In the genomic region with DNA sequence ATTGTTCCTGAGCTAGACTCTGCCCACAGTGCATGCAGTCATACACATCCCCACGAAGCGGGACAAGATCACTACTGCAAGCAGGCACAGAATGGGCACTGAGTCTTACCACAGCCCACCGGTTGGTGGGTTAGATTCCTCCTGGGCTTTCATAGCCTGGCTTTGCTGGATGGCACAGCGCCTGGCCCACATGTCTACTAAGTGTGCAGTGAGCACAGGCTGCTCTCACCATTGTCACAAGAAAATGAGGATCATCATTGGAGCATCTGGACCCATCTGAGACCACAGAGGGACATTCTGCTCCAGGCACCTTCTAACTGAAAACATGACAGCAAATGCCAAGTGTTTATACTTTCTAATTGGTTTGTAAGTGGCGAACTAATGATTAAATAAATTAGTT, we compare ENCODE assay signal across 25 mouse cellular contexts.
A peak's percentile ranks its signal among the peaks of the same experiment; 100 is the strongest.
DNase-seq lines count a peak whose midpoint lies in the region; ATAC-seq and TF ChIP-seq lines count a peak whose summit lies in the region.
"Had no signal": no experiment of that assay in that cellular context is flagged by ENCODE, and none has a peak within 500 bp of the region (broad histone marks: within the 10 kb centered on the region; RNA-seq: fewer than 3 reads in every experiment).

No protein-coding gene starts in this region.

- H3K36me3 ChIP-seq in forebrain, embryonic 14.5 days (ENCODE audit: control insufficient read depth, insufficient read depth, low read length) = no peaks in the 10 kb centered on the region
- no peaks in the 10 kb centered on the region for H3K36me3 ChIP-seq in forebrain, embryonic 10.5 days (replicated peaks)
- no peaks in the 10 kb centered on the region for H3K36me3 ChIP-seq in hindbrain, embryonic 16.5 days (ENCODE audit: control insufficient read depth, insufficient read depth, low read length)
- H3K36me3 ChIP-seq in hindbrain, embryonic 12.5 days = no peaks in the 10 kb centered on the region
- H3K36me3 ChIP-seq in neural tube, embryonic 14.5 days (ENCODE audit: control insufficient read depth, insufficient read depth, low read length) = no peaks in the 10 kb centered on the region
- H3K36me3 ChIP-seq: heart, embryonic 13.5 days; limb, embryonic 12.5 days; liver, embryonic 15.5 days; neural tube, embryonic 12.5 days; stomach, embryonic 15.5 days had no signal

- H3K27me3 ChIP-seq in forebrain, embryonic 14.5 days (replicated peaks; ENCODE audit: control insufficient read depth, insufficient read depth, low read length) = no peaks in the 10 kb centered on the region
- no peaks in the 10 kb centered on the region for H3K27me3 ChIP-seq in forebrain, embryonic 10.5 days (ENCODE audit: poor library complexity, severe bottlenecking)
- no peaks in the 10 kb centered on the region for H3K27me3 ChIP-seq in hindbrain, embryonic 16.5 days (replicated peaks; ENCODE audit: control insufficient read depth, insufficient read depth, low read length)
- H3K27me3 ChIP-seq in hindbrain, embryonic 12.5 days = no peaks in the 10 kb centered on the region
- no peaks in the 10 kb centered on the region for H3K27me3 ChIP-seq in neural tube, embryonic 14.5 days (ENCODE audit: control insufficient read depth, insufficient read depth, low read length)
- H3K27me3 ChIP-seq: heart, embryonic 13.5 days; liver, embryonic 15.5 days; neural tube, embryonic 12.5 days; Patski; stomach, embryonic 15.5 days had no signal

- H3K4me2 ChIP-seq in forebrain, embryonic 14.5 days (ENCODE audit: low read length) = no peak overlapping the region
- H3K4me2 ChIP-seq in hindbrain, embryonic 16.5 days (ENCODE audit: low read length) = no peak overlapping the region
- no peak overlapping the region for H3K4me2 ChIP-seq in hindbrain, embryonic 12.5 days (replicated peaks)
- no peak overlapping the region for H3K4me2 ChIP-seq in neural tube, embryonic 14.5 days (ENCODE audit: low read depth, low read length)
- H3K4me2 ChIP-seq: heart, embryonic 13.5 days; limb, embryonic 12.5 days; liver, embryonic 15.5 days; lung, embryonic 14.5 days; neural tube, embryonic 12.5 days; stomach, embryonic 15.5 days had no signal

- TF ChIP-seq CTCF in gastrocnemius, adult 2 months (IDR thresholded peaks at IDR 0.05) = no peak

- H3K4me3 ChIP-seq in forebrain, embryonic 14.5 days (ENCODE audit: low read depth, low read length) = no peak overlapping the region
- H3K4me3 ChIP-seq in forebrain, embryonic 10.5 days = no peak overlapping the region
- no peak overlapping the region for H3K4me3 ChIP-seq in hindbrain, embryonic 16.5 days (ENCODE audit: low read length)
- no peak overlapping the region for H3K4me3 ChIP-seq in hindbrain, embryonic 12.5 days
- no peak overlapping the region for H3K4me3 ChIP-seq in neural tube, embryonic 14.5 days (ENCODE audit: low read depth, low read length)
- no peak overlapping the region for H3K4me3 ChIP-seq in gastrocnemius, adult 2 months
- H3K4me3 ChIP-seq: erythroblast, embryonic 14.5 days; heart, embryonic 13.5 days; limb, embryonic 12.5 days; liver, embryonic 15.5 days; neural tube, embryonic 12.5 days; stomach, embryonic 15.5 days had no signal

- 81% methylated on average over 5 of the region's 5 CpGs for WGBS in forebrain, embryonic 14.5 days
- 92% methylated on average over 5 of the region's 5 CpGs for WGBS in forebrain, embryonic 10.5 days
- WGBS in hindbrain, embryonic 16.5 days = 63% methylated on average over 5 of the region's 5 CpGs
- WGBS in hindbrain, embryonic 12.5 days = 86% methylated on average over 5 of the region's 5 CpGs
- WGBS in neural tube, embryonic 14.5 days = 77% methylated on average over 5 of the region's 5 CpGs

- H3K9me3 ChIP-seq in forebrain, embryonic 14.5 days (replicated peaks; ENCODE audit: control insufficient read depth, low read length) = no peaks in the 10 kb centered on the region
- no peaks in the 10 kb centered on the region for H3K9me3 ChIP-seq in forebrain, embryonic 10.5 days
- H3K9me3 ChIP-seq in hindbrain, embryonic 16.5 days (ENCODE audit: control insufficient read depth, low read length) = no peaks in the 10 kb centered on the region
- no peaks in the 10 kb centered on the region for H3K9me3 ChIP-seq in hindbrain, embryonic 12.5 days (replicated peaks)
- H3K9me3 ChIP-seq in neural tube, embryonic 14.5 days (ENCODE audit: control insufficient read depth, low read length) = no peaks in the 10 kb centered on the region
- H3K9me3 ChIP-seq: heart, embryonic 13.5 days; limb, embryonic 12.5 days; liver, embryonic 15.5 days; neural tube, embryonic 12.5 days; stomach, embryonic 15.5 days had no signal

- intact Hi-C loops in gastrocnemius, adult 2 months (cut with DNase I) = no loop called here

- H3K27ac ChIP-seq in forebrain, embryonic 14.5 days (ENCODE audit: low read depth, low read length) = no peak overlapping the region
- no peak overlapping the region for H3K27ac ChIP-seq in forebrain, embryonic 10.5 days
- H3K27ac ChIP-seq in hindbrain, embryonic 16.5 days (ENCODE audit: low read depth, low read length) = no peak overlapping the region
- H3K27ac ChIP-seq in hindbrain, embryonic 12.5 days = no peak overlapping the region
- H3K27ac ChIP-seq in neural tube, embryonic 14.5 days (ENCODE audit: low read depth, low read length) = no peak overlapping the region
- no peak overlapping the region for H3K27ac ChIP-seq in gastrocnemius, adult 2 months
- H3K27ac ChIP-seq: heart, embryonic 13.5 days; limb, embryonic 12.5 days; liver, embryonic 15.5 days; neural tube, embryonic 12.5 days; stomach, embryonic 15.5 days had no signal

- DNase-seq in forebrain, embryonic 14.5 days (ENCODE audit: low spot score) = peak; percentile 40
- DNase-seq in forebrain, embryonic 10.5 days (ENCODE audit: extremely low spot score, low spot score) = no peak
- DNase-seq in neural tube, embryonic 10.5 days (ENCODE audit: extremely low spot score, low spot score) = no peak
- DNase-seq in gastrocnemius, adult 2 months = no peak
- DNase-seq: adrenal gland, postnatal 14 days; cerebellum, adult 11-12 months; gastrocnemius, postnatal 36 days; heart, postnatal 10 days; kidney, adult 18-20 months; kidney, postnatal 14 days; layer of hippocampus, adult 9-11 months; lung, embryonic 14.5 days; lung, postnatal 14 days; midbrain, embryonic 14.5 days; right cerebral cortex, postnatal 25 days had no signal

- 0 out of 2 replicates have a peak, but pooled peaks cover 3% of the 10 kb centered on the region for H3K4me1 ChIP-seq in forebrain, embryonic 14.5 days (ENCODE audit: control insufficient read depth, insufficient read depth, low read length)
- peaks cover 15% of the 10 kb centered on the region; the same call in 1 of the 2 replicates for H3K4me1 ChIP-seq in forebrain, embryonic 10.5 days
- no peaks in the 10 kb centered on the region; the same call in 1 of the 2 replicates for H3K4me1 ChIP-seq in hindbrain, embryonic 16.5 days (ENCODE audit: control insufficient read depth, insufficient read depth, low read depth, low read length)
- H3K4me1 ChIP-seq in hindbrain, embryonic 12.5 days = no peaks in the 10 kb centered on the region; the same call in 1 of the 2 replicates
- no peaks in the 10 kb centered on the region for H3K4me1 ChIP-seq in neural tube, embryonic 14.5 days (ENCODE audit: control insufficient read depth, insufficient read depth, low read length)
- H3K4me1 ChIP-seq: liver, embryonic 15.5 days; neural tube, embryonic 12.5 days had no signal

- 0 out of 2 replicates have a peak, but pooled peaks have one; percentile 32 for ATAC-seq in forebrain, embryonic 14.5 days
- ATAC-seq in hindbrain, embryonic 16.5 days = 0 out of 2 replicates have a peak, but pooled peaks have one; percentile 37
- no peak for ATAC-seq in hindbrain, embryonic 12.5 days (ENCODE audit: low FRiP score)
- peak; percentile 46; the same call in 1 of the 2 replicates for ATAC-seq in neural tube, embryonic 14.5 days (ENCODE audit: low read depth)
- ATAC-seq: Patski had no signal

- no peak overlapping the region for H3K9ac ChIP-seq in forebrain, embryonic 14.5 days (ENCODE audit: low read length)
- H3K9ac ChIP-seq in hindbrain, embryonic 16.5 days (ENCODE audit: low read depth, low read length) = no peak overlapping the region
- no peak overlapping the region for H3K9ac ChIP-seq in hindbrain, embryonic 12.5 days
- H3K9ac ChIP-seq in neural tube, embryonic 14.5 days (replicated peaks; ENCODE audit: low read depth, low read length) = no peak overlapping the region
- H3K9ac ChIP-seq: heart, embryonic 13.5 days; limb, embryonic 12.5 days; liver, embryonic 15.5 days; lung, embryonic 14.5 days; neural tube, embryonic 12.5 days; stomach, embryonic 15.5 days had no signal
